Mouse (Mus musculus) gastrocnemius, postnatal 14 days (tissue): Measurements from ENCODE around the gene Plppr1. TPM values are rescaled to one million over a fixed set of nuclear protein-coding genes. Genes with fewer than 3 reads are reported as not detected.

Source experiments
- DNase-seq: peaks from one replicate; pipeline ENCODE4 v3.0.0; 2021; ENCODE audit warnings: mixed read lengths
- intact Hi-C: fragments of 180-260 bp; cut with DNase I; formaldehyde crosslinking; loops from one replicate; pipeline ENCODE4 v1.15.1; 2025; ENCODE audit warnings: low total_unique reads
- total RNA-seq, 2 experiments: library from RNA; stranded (reverse); gene quantifications; 2 replicates each; pipeline ENCODE4 v1.2.3; 2021

The Plppr1 gene
- total RNA-seq, 2 experiments from 2014 or later, result 0.04 TPM; not detected in 1

DNA sequence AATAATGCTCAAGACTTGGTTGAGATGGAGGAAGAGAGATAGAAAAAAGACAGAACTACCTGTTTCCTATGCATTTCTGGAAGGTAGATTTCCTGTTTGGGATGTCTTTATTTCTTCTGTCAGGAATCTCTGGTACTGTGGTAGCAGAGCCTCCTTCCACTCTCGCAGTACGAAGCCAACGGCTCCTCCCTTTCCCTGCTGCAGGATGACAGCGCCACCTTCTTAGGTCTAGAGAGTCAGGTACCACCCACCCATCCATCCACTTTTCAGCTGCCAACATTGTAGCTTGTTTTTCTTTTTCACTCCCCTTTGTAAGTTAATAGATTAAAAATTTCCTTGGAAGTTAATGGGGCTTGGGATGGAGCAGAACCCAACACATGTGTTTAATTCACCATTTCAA is 48.8 kb downstream of the Plppr1 start:
- intact Hi-C loops, result no loop called here
- DNase-seq, result no peak

DNA sequence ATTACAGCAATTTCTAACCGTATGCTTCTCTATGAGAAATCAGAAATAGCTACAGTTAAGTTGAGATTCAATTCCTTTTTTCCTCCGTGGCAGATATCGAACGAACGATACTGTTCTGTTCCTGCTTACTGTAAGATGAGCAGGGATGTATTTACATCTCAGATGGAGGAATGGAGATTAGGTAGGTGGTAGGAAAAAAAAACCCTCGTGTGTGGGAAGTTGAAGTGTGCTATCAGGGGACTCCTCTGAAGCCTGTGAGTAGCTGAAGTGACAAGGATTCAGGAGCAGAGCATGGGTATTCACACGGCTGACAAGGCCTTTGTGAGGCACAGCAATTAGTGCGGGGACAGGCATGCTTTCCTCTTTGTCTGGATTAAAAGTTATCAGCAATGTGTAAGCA is 49.3 kb downstream of the Plppr1 start:
- intact Hi-C loops, result no loop called here
- DNase-seq, result no peak

DNA sequence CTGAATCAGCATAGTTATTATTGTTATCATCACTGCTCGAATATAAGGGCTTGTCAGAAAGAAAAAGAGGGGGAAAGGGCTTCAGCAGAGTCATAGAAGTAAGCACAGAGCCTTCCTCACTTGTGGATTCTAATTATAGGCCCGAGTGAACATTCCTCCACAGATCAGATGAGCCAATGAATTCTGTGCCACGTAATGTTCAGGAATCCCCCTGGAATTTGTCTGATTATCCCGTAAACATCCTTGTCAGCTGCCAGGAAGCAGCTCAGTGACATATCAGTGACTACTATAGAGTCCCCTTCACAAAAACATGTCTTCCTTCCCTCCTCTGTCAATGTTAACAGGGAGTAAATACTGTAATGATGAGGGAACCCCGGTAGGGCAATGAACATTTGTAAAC is 50.9 kb downstream of the Plppr1 start:
- intact Hi-C loops, result no loop called here
- no peak for DNase-seq

DNA sequence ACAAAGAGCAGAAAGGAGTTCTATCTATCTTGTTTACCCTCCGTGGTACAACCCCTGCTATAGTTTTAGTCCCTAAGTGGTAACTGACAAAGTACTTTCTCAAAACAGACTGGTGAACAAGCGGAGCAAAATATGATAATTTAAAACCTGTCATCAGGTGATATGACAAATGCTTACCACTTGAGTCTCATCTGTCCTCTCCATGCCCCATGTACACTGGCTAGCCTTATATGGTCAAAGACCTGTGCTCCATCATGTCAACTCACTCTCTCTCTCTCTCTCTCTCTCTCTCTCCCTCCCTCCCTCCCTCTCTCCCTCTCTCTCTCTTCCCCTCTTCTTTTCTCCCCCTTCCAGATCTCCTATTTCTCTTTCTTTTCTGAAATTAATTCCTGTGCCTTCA is 59.8 kb downstream of the Plppr1 start:
- intact Hi-C loops, result no loop called here
- DNase-seq, result no peak

DNA sequence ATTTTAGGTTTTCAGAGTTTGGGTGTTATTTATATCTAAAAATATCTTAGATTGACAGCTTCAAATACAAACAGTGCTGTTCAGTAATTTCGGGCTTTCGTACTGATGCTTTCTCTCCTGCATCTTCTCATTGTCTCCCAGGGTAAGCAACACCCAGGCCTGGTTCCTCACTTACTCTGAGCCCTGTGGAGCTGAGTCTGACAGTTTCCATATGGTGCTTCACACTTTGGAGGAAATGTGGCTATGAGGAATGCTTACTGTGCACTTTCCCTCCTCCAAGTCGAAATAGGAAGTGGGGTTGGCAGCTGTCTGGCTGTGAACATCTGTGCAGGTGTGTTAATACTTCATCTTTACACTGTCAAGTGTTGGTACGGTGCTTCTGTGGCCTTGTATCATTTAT is 85.7 kb downstream of the Plppr1 start:
- DNase-seq, result no peak
- intact Hi-C loops, result no loop called here

DNA sequence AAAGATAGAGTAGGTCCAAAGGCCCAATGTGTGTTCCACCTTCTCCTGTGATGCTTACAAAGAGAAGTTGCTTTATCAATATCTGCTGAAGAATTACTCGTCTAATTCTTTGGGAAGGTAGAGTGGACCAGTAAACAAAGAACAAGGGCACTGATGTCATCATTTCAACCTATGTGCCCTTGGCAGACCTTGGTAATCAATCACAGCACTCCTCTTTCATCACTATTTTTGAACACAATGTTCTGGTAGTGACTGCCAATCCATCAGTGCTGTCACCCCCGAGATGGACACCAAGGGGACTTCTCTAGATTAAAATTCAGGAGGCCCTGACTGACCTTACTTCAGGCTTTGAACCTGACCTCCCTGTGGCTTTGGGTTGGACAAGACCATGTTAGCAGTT is 89.7 kb downstream of the Plppr1 start:
- no peak for DNase-seq
- intact Hi-C loops, result no loop called here

DNA sequence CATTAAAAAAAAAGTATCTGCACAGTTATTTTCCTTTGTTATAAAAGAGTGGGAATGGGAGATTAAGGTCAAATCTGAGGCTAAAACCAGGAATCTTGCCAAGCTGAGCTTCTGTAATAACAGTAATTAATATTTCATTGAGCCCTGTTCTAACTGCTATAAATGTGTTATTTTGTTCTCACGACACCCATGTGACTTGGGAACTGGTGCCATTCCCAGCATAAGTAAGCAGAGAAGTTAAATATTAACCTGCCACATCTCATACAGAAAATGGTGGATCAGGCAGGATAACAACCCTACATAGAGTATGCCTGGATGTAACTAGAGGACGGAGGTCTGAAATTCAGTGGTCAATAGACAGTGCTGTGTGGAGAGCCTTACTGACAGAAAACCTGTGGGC is 90.2 kb downstream of the Plppr1 start:
- DNase-seq, result no peak
- intact Hi-C loops, result no loop called here

DNA sequence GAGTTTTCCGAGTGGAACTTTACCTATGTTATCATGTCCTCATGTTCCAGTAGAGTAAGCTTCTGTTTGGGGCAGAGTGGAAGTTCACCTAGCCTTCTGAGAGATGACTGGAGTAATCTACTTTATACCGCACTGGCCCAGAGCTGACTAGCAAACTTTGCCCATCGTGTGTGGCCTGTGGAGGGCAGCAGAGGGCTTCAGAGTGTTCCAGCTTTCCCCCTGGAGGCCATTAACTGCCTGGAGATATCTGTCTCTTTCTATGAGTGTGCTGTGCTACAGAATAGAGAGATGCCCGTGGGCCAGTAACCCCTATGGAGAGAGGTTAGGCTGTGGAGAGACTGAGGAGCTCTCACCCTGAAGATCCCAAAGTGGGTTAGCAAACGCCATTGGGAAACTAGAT is 94.8 kb downstream of the Plppr1 start:
- intact Hi-C loops, result no loop called here
- peak; percentile 4 for DNase-seq

DNA sequence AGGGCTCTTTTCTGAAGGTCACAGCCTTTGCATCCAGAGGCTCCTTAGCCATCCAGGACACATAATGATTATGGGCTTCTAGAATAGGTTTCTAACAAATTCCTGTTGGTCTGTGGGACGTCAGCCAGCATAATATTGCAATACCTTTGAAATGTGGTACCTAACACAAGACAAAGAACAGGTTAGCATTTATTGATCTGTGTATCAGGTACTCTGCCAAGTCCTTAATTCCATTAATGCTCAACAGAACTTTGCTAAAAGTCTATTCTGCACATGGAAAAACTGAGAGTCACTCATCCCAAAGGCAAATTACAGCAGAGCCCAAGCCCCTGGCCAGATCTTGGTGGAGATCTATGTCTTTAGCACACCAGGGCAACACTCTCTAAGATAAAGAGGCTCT is 97.7 kb downstream of the Plppr1 start:
- no peak for DNase-seq
- intact Hi-C loops, result no loop called here

DNA sequence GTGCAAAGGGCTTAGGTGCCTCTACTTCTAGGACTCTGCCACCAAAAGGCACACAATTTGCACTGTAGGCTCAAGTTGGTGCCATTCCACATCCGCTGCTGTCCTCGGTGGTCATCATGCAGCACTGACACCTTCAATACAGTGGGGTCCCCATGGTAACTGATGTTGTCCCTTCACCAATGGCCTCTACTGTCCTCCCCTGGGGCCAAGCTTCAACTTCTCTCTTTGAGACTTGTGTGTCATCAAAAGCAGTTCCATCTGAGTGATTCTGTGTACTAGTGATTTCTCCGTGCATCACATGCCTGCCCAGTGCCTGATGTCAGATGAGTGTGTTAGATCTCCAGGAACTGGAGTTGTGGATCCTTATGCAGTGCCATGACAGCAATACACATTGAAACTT is 104.2 kb downstream of the Plppr1 start:
- intact Hi-C loops, result no loop called here
- DNase-seq, result no peak

DNA sequence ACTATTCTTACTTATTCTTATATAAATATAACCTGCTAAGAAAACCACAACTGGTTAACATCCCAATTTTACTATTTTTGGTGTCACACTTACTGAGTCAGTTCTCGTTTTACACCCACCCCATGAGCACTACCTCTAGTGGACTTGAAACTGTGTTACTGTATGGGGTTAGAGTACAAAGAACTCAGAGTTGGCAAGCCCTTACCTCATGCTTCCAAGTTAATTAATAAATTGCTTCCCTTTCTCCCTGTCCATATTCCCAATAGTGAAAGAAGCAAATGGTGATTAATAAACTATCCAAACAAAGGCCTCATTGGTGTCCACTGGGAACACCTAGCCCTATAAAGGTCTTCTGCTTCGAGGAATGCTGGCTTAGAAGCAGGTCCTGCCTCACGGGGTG is 107.3 kb downstream of the Plppr1 start:
- intact Hi-C loops, result no loop called here
- DNase-seq, result no peak

DNA sequence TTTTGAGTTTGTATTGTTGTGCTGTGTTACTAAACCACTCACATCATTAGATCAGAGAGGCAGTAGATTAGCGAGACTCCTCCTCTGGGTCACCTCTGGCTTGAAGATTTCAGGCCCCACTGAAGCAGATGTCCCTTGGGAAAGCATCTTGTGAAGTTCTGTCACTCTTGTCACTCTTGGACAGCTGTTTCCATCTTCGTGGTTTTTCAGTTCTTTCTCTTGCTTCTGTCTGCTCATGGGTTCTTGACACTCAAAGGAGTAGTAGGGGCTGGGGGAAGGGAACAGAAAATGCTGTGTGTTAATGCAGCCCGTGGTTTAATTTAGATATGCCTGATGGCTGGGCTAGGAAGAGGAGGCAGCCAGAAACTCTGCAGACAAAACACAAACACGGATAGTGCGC is 108.0 kb downstream of the Plppr1 start:
- DNase-seq, result no peak
- intact Hi-C loops, result no loop called here

DNA sequence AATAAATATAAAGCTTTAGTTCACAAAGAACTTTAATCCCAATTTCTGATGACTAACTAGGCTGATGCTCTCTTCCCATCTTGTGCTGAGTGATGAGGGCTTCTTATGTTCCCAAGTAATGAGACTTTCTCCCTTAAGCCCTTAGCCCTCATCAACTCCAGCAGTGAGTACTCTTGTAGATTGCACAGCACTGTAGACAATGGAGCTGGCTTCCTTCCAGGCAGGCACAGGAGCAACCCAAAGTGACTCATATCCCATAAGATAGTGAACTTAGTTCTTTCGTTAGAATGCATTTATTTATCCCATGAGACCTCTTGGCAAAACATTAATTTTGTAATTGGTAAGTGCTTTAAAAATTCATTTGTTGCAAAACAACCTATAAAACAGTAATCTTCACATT is 110.4 kb downstream of the Plppr1 start:
- DNase-seq, result peak; percentile 34
- intact Hi-C loops, result no loop called here

DNA sequence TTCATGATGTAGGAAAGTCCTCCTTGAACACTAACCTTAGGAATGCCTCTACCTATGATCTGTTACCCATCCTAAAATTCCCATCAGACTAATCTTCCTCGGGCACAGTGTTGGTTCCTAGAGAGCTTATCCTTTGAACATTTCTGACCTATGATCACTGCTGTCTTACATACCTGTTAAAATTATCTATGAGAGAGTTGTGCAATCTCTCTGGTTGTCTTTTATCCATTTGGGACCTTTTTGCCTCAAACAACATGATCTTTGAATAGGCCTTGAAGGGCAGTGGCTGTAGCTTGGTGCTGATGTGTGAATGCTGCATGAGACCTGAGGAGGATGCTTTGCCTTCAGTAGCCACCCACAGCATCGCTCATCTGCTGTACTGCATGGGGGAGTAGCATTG is 119.0 kb downstream of the Plppr1 start:
- no peak for DNase-seq
- intact Hi-C loops, result no loop called here

DNA sequence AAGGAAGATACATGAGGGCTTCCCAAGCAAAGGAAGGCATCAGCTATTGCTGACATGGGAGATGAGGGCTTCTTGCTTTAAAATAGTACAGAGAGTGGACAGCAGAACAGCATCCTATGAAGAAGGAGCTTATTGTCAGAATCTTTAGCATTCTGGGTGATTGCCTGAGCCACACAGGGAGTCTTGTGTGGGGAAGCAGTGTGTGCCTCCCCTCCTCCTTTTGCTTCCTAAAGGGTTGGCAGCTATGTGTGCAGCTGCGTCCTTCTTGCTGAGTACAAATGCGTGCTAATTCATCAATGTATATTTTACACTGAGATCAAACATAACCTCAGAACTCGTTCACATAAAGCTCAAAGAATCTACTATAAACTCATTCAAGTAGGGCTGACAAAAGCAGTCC is 119.8 kb downstream of the Plppr1 start:
- DNase-seq, result no peak
- intact Hi-C loops, result no loop called here

DNA sequence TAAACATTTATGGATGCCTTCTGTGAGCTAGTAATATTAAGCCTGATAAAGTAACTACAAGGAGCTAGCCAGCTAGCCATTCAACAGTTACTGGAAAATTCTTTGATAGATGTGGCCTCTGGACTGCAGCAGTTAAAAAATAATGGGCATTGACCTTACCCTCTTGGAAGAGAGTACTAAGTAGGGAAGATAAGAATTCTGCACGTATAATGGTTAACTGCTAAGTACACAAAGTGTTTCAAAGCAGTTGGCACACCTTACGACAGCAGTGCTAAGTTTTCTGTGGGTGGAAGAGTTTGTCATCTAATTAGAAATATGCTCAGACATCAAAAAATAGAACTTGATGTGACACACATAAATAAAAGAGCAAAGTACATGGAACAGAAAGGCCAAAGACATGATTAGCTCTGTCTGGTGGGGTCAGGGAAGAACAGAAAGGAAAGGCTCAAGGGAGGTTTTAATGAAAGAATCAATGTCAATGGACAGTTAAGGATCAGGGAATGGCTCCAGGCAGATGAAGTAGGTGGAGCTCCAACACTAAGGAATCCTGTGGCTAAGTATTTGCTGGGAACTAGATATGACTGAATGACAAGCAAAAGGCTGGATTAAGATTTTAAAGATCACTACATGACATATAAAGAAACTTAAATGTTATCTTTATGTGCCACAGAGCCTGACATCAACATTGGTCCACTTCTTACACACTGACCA is 120.6 kb downstream of the Plppr1 start:
- no peak for DNase-seq
- intact Hi-C loops, result no loop called here

DNA sequence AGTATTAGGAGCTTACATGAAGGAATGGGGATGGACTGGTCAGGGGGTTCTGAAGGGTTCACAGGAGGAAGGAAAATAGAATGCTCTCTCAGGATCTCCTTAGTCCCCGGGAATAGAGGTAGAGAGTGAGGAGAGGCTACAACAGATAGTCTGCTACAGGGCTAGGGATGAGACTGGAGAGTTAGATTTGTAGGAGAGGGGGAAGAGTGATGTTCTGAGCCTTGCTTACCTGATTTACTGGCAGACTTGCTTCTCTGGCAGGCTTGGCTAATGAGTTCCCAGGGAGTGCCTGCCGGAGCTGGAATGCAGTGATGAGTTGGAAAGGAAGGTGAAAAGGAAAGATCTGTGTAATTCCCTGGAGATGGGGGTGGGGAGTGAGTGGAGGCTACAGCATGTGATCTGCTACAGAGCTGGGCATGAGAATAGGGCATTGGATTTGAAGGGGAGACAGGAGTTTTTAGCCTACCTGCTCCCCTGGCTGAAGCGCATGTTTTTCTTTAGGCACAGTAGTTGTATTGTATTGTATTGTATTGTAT is 131.0 kb downstream of the Plppr1 start:
- intact Hi-C loops, result no loop called here
- DNase-seq, result no peak

DNA sequence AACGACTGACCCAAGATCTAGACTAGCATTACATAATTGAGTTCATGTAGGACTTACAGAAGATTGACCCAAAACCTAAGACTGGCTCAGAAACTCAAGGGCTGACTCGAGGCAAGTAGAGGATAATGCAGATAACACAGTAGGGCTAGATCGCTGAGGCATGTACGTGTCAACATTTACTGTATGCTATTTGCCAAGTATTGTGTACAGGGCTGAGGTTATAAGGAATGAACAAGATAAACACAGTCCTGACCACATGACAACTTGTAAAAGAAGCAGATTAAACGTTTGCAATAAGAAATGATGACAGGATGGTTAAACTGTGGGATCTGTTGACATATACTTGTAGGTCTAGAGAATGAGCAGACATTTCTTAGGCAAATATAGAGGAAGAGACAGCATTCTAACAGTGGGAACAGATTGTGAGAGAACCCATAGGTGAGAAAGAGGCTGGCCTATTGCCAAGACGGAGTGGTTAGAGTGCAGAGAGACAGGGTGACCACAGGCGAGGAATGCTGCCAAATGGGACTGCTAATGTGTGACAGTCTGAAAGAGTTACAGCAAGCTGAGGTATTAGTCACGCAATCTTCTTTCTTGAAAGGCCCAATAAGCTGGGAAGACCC is 138.2 kb downstream of the Plppr1 start:
- DNase-seq, result no peak
- intact Hi-C loops, result no loop called here

DNA sequence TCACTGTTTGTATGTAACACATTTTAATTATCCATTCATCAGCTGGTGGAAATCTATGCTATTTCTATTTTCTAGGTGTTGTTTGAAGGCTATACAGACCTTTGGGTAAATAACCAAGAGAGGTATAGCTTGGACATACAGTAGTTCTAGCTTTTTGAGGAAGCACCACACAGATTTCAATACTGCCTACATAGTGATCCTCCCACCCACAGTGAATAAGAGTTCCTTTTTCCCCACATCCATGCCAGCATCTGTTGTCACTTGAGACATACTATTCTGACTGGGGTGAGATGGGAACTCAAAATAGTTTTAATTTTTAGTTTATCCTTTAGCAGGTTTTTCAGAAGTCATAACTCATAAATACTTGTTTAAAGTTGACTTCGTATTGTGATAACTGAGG is 151.4 kb downstream of the Plppr1 start:
- intact Hi-C loops, result no loop called here
- no peak for DNase-seq

DNA sequence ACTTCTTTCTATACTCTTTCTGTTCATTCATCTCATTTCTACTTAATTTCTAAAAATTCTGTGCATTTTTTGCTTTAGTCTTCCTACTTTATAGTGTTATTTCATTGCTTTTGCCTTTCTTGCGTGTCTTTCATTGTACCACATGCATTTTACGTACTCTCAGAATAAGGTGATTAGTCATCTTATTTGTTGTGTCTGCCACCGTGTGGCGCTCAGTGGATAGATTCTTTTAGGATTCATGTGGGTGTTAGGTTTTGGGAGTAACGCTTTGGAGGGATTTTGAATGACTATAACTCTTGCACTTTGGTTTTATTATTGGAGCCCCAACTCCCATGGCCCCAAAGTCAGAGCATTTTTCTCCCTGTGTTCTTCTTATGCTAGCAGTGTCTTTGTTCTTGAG is 152.5 kb downstream of the Plppr1 start:
- no peak for DNase-seq
- intact Hi-C loops, result no loop called here
